In the genomic region with DNA sequence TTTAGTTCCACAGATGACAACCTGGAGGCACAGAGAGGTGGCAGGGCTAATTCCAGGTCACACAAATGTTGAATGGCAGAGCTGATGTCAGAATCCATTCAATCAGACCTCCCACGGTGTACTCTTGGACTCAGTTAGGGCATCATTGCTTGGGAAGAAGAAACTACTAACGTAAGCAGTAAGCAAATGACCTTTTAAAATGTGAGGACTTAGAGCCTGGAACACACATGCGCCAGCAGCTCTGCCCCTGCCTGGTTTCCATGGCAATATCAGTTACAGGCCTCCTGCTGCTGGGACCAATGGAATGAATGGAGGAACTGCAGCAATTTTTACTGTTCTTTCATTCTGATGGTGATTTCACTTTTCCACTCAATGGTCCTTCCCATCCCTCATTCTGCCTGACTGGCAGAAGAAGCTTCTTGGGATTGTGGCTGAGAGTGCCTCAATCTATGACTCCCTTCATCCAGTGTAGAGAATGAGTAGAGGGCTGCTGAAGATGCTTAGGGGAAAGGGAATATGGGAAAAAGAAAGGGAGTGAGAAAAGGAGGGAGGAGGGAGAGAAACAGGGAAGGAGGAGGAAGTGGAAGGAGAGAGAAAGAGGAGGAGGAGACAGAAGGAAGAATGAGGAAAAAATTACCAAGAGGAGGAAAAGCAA, we compare ENCODE assay signal across 9 mouse cellular contexts.
A peak's percentile ranks its signal among the peaks of the same experiment; 100 is the strongest.
DNase-seq lines count a peak whose midpoint lies in the region; ATAC-seq and TF ChIP-seq lines count a peak whose summit lies in the region.
"Had no signal": no experiment of that assay in that cellular context is flagged by ENCODE, and none has a peak within 500 bp of the region (broad histone marks: within the 10 kb centered on the region; RNA-seq: fewer than 3 reads in every experiment).

No protein-coding gene starts in this region.

- ATAC-seq in hindbrain, postnatal 0 days: peak; percentile 89
- peak; percentile 92 for ATAC-seq in neural tube, embryonic 13.5 days (ENCODE audit: low read depth)
- ATAC-seq in erythroblast, adult 5-6 weeks (replicated peaks; ENCODE audit: low FRiP score, poor library complexity, severe bottlenecking): no peak

- H3K4me3 ChIP-seq in embryonic facial prominence, embryonic 10.5 days: no peak overlapping the region
- no peak overlapping the region for H3K4me3 ChIP-seq in hindbrain, postnatal 0 days (ENCODE audit: low read length)
- no peak overlapping the region for H3K4me3 ChIP-seq in neural tube, embryonic 13.5 days

- H3K27ac ChIP-seq in embryonic facial prominence, embryonic 10.5 days (replicated peaks): no peak overlapping the region
- peak overlapping the region; percentile 62 for H3K27ac ChIP-seq in hindbrain, postnatal 0 days
- H3K27ac ChIP-seq in neural tube, embryonic 13.5 days (replicated peaks): peak overlapping the region; percentile 50

- 28% methylated on average over 3 of the region's 3 CpGs for WGBS in embryonic facial prominence, embryonic 10.5 days
- WGBS in hindbrain, postnatal 0 days: 10% methylated on average over 3 of the region's 3 CpGs
- WGBS in neural tube, embryonic 13.5 days: 8% methylated on average over 3 of the region's 3 CpGs

- no peaks in the 10 kb centered on the region for H3K27me3 ChIP-seq in embryonic facial prominence, embryonic 10.5 days (replicated peaks; ENCODE audit: low read depth, poor library complexity, severe bottlenecking)
- no peaks in the 10 kb centered on the region for H3K27me3 ChIP-seq in hindbrain, postnatal 0 days (ENCODE audit: insufficient read depth, low read length)
- no peaks in the 10 kb centered on the region for H3K27me3 ChIP-seq in neural tube, embryonic 13.5 days

- H3K4me1 ChIP-seq in embryonic facial prominence, embryonic 10.5 days: peaks cover 12% of the 10 kb centered on the region
- peaks cover 8% of the 10 kb centered on the region; the same call in 1 of the 2 replicates for H3K4me1 ChIP-seq in hindbrain, postnatal 0 days (ENCODE audit: insufficient read depth, low read length)
- peaks cover 17% of the 10 kb centered on the region for H3K4me1 ChIP-seq in neural tube, embryonic 13.5 days (replicated peaks)

- no peaks in the 10 kb centered on the region for H3K9me3 ChIP-seq in embryonic facial prominence, embryonic 10.5 days
- no peaks in the 10 kb centered on the region for H3K9me3 ChIP-seq in hindbrain, postnatal 0 days (ENCODE audit: low read length)
- H3K9me3 ChIP-seq in neural tube, embryonic 13.5 days: no peaks in the 10 kb centered on the region

- no peak overlapping the region for H3K9ac ChIP-seq in hindbrain, postnatal 0 days (replicated peaks; ENCODE audit: low read length)
- H3K9ac ChIP-seq in neural tube, embryonic 13.5 days: no peak overlapping the region

- H3K36me3 ChIP-seq in embryonic facial prominence, embryonic 10.5 days (replicated peaks): no peaks in the 10 kb centered on the region
- no peaks in the 10 kb centered on the region for H3K36me3 ChIP-seq in hindbrain, postnatal 0 days (ENCODE audit: insufficient read depth, low read length)
- no peaks in the 10 kb centered on the region for H3K36me3 ChIP-seq in neural tube, embryonic 13.5 days

- no peak for TF ChIP-seq CTCF in hindbrain, postnatal 0 days (IDR thresholded peaks at IDR 0.05; ENCODE audit: low read depth)

- DNase-seq in layer of hippocampus, adult 18-20 months (ENCODE audit: low spot score in 2 of 2): peak; percentile 30 to 52
- no peak for DNase-seq in layer of hippocampus, postnatal 25 days (ENCODE audit: extremely low spot score in 1 of 2, low spot score in 1 of 2)
- DNase-seq in embryonic facial prominence, embryonic 10.5 days (ENCODE audit: low spot score): peak; percentile 36
- peak; percentile 75 for DNase-seq in hindbrain, postnatal 0 days (ENCODE audit: low spot score)
- DNase-seq in kidney, adult 11 months: no peak
- no peak for DNase-seq in urinary bladder, postnatal 14 days (ENCODE audit: low spot score)
- DNase-seq: B cell, adult 2 months had no signal

- no peak overlapping the region for H3K4me2 ChIP-seq in hindbrain, postnatal 0 days (ENCODE audit: low read depth, low read length)
- H3K4me2 ChIP-seq in neural tube, embryonic 13.5 days: no peak overlapping the region

Comparison
In these comparisons a context has a peak if more than half of its experiments do, and no peak if none do; other contexts are left out.
1. DNase-seq: peak in layer of hippocampus, adult 18-20 months (2 of 2), embryonic facial prominence, embryonic 10.5 days (single experiment) and hindbrain, postnatal 0 days (single experiment); none in layer of hippocampus, postnatal 25 days (0 of 2), kidney, adult 11 months (single experiment) and urinary bladder, postnatal 14 days (single experiment).